Mouse (Mus musculus) CH12.LX (cell line): ENCODE data around the gene Gm17490. TPM values are rescaled to one million over a fixed set of nuclear protein-coding genes. Genes with fewer than 3 reads are reported as not detected.

ENCODE experiments used
- DNase-seq: peaks from one replicate; pipeline ENCODE4 v3.0.0-alpha.2; 2013; ENCODE audit errors: extremely low read depth
- H3K27ac ChIP-seq: 2 replicates; pipeline ENCODE4 v1.5.1; 2012; ENCODE audit warnings: low read depth, mild to moderate bottlenecking, control low read depth, moderate library complexity; ENCODE audit not compliant: insufficient read depth
- H3K27me3 ChIP-seq: replicated peaks from 2 replicates; pipeline ENCODE3; 2012; ENCODE audit warnings: inconsistent platforms
- H3K36me3 ChIP-seq, 2 experiments: replicated peaks in 1 of 2; 2 replicates each; pipeline versions ENCODE3 to v1.6.1; 2012; ENCODE audit warnings: inconsistent platforms in 1 of 2, low read length in 1 of 2, mild to moderate bottlenecking in 1 of 2, mixed read lengths in 1 of 2, moderate library complexity in 1 of 2; ENCODE audit not compliant: control insufficient read depth in 1 of 2, insufficient read depth in 1 of 2
- H3K4me1 ChIP-seq, 2 experiments: 2 replicates each; pipeline ENCODE4 v1.6.1; 2012; ENCODE audit warnings: inconsistent platforms in 1 of 2, moderate library complexity in 1 of 2; ENCODE audit not compliant: insufficient read depth in 2 of 2, control insufficient read depth in 1 of 2
- H3K4me2 ChIP-seq: 2 replicates; pipeline ENCODE4 v1.6.1; 2012; ENCODE audit warnings: low read depth, mild to moderate bottlenecking, control low read depth; ENCODE audit not compliant: poor library complexity, insufficient read depth, severe bottlenecking
- H3K4me3 ChIP-seq, 3 experiments: fragments of 150-350 bp in 1 of 3; sonication (generic) in 1 of 3; replicated peaks in 1 of 3; 2 replicates each; pipeline versions ENCODE3 to v1.5.1; 2011 to 2012; ENCODE audit warnings: low read depth in 2 of 3, low read length in 2 of 3, mild to moderate bottlenecking in 2 of 3, moderate library complexity in 2 of 3, control low read depth in 1 of 3, improper control_type of control experiment in 1 of 3, inconsistent platforms in 1 of 3, mixed read lengths in 1 of 3; ENCODE audit not compliant: poor library complexity in 1 of 3
- H3K79me2 ChIP-seq: replicated peaks from 2 replicates; pipeline ENCODE4 v1.6.1; 2012; ENCODE audit warnings: mild to moderate bottlenecking, moderate library complexity; ENCODE audit not compliant: control insufficient read depth, poor library complexity, insufficient read depth, severe bottlenecking; ENCODE audit errors: extremely low read depth
- H3K9ac ChIP-seq: 2 replicates; pipeline ENCODE4 v1.6.1; 2012; ENCODE audit warnings: low read depth, mild to moderate bottlenecking, control low read depth, moderate library complexity; ENCODE audit not compliant: insufficient read depth
- H3K9me3 ChIP-seq: replicated peaks from 2 replicates; pipeline ENCODE3; 2012; ENCODE audit warnings: low read length, inconsistent platforms, mixed read lengths
- BHLHE40 ChIP-seq: IDR thresholded peaks from 2 replicates; pipeline ENCODE4 v1.6.1; 2011; ENCODE audit warnings: mild to moderate bottlenecking, low read depth, low read length, improper control_type of control experiment
- CHD1 ChIP-seq: IDR thresholded peaks from 2 replicates; pipeline ENCODE4 v1.6.1; 2012; ENCODE audit warnings: low read depth, low read length, improper control_type of control experiment, inconsistent platforms
- CHD2 ChIP-seq: IDR thresholded peaks from 2 replicates; pipeline ENCODE4 v1.6.1; 2011; ENCODE audit warnings: low read length, improper control_type of control experiment
- CTCF ChIP-seq, 2 experiments: IDR thresholded peaks in 1 of 2; conservative IDR thresholded peaks in 1 of 2; 2 replicates each; pipeline ENCODE4 v1.5.1; 2011 to 2012; ENCODE audit warnings: low read depth in 2 of 2, low read length in 2 of 2, improper control_type of control experiment in 1 of 2, inconsistent platforms in 1 of 2, mild to moderate bottlenecking in 1 of 2, moderate library complexity in 1 of 2
- E2F4 ChIP-seq: IDR thresholded peaks from 2 replicates; pipeline ENCODE4 v1.6.1; 2011; ENCODE audit warnings: low read depth, low read length, improper control_type of control experiment; ENCODE audit not compliant: insufficient replicate concordance
- EP300 ChIP-seq: IDR thresholded peaks from 2 replicates; pipeline ENCODE4 v1.6.1; 2011; ENCODE audit warnings: low read length, improper control_type of control experiment
- GABPA ChIP-seq: IDR thresholded peaks from 2 replicates; pipeline ENCODE4 v1.6.1; 2012; ENCODE audit warnings: low read depth, low read length, improper control_type of control experiment, inconsistent platforms; ENCODE audit not compliant: insufficient replicate concordance
- HCFC1 ChIP-seq: IDR thresholded peaks from 2 replicates; pipeline ENCODE4 v1.6.1; 2012; ENCODE audit warnings: low read depth, mild to moderate bottlenecking, inconsistent platforms, low read length, improper control_type of control experiment
- IRF4 ChIP-seq: IDR thresholded peaks from 2 replicates; pipeline ENCODE4 v1.6.1; 2014; ENCODE audit warnings: low read depth, mild to moderate bottlenecking, inconsistent platforms, low read length, improper control_type of control experiment
- JUN ChIP-seq: IDR thresholded peaks from 2 replicates; pipeline ENCODE4 v1.6.1; 2011; ENCODE audit warnings: low read depth, mild to moderate bottlenecking, low read length, improper control_type of control experiment, moderate library complexity; ENCODE audit not compliant: insufficient read depth
- JUND ChIP-seq: conservative IDR thresholded peaks from 2 replicates; pipeline ENCODE4 v1.6.1; 2011; ENCODE audit warnings: low read depth, low read length, improper control_type of control experiment
- KAT2A ChIP-seq: IDR thresholded peaks from 2 replicates; pipeline ENCODE4 v1.6.1; 2012; ENCODE audit warnings: low read length, improper control_type of control experiment, inconsistent platforms; ENCODE audit not compliant: insufficient replicate concordance
- MAFK ChIP-seq: IDR thresholded peaks from 2 replicates; pipeline ENCODE4 v1.6.1; 2011; ENCODE audit warnings: low read length, improper control_type of control experiment; ENCODE audit not compliant: insufficient replicate concordance
- MAX ChIP-seq: IDR thresholded peaks from 2 replicates; pipeline ENCODE4 v1.6.1; 2011; ENCODE audit warnings: low read length, improper control_type of control experiment
- MAZ ChIP-seq: IDR thresholded peaks from 2 replicates; pipeline ENCODE4 v1.6.1; 2012; ENCODE audit warnings: low read depth, mild to moderate bottlenecking, inconsistent platforms, low read length, improper control_type of control experiment, moderate library complexity
- MEF2A ChIP-seq: IDR thresholded peaks from 2 replicates; pipeline ENCODE4 v1.6.1; 2014; ENCODE audit warnings: low read depth, mild to moderate bottlenecking, inconsistent platforms, low read length, improper control_type of control experiment, borderline replicate concordance
- MXI1 ChIP-seq: IDR thresholded peaks from 2 replicates; pipeline ENCODE4 v1.6.1; 2011; ENCODE audit warnings: mild to moderate bottlenecking, low read depth, low read length, improper control_type of control experiment
- MYC ChIP-seq: IDR thresholded peaks from 2 replicates; pipeline ENCODE4 v1.6.1; 2011; ENCODE audit warnings: low read depth, mild to moderate bottlenecking, improper control_type of control experiment, low read length
- NELFE ChIP-seq: IDR thresholded peaks from 2 replicates; pipeline ENCODE4 v1.6.1; 2011; ENCODE audit warnings: low read depth, low read length, improper control_type of control experiment
- NRF1 ChIP-seq: IDR thresholded peaks from 2 replicates; pipeline ENCODE4 v1.6.1; 2014; ENCODE audit warnings: low read depth, mild to moderate bottlenecking, inconsistent platforms, low read length, improper control_type of control experiment, moderate library complexity
- PAX5 ChIP-seq: IDR thresholded peaks from 2 replicates; pipeline ENCODE4 v1.6.1; 2012; ENCODE audit warnings: low read length, inconsistent platforms, mixed read lengths
- POLR2A ChIP-seq: IDR thresholded peaks from 2 replicates; pipeline ENCODE4 v1.6.1; 2011; ENCODE audit warnings: low read depth, mild to moderate bottlenecking, improper control_type of control experiment, low read length
- POLR2AphosphoS2 ChIP-seq: IDR thresholded peaks from 2 replicates; pipeline ENCODE4 v1.6.1; 2011; ENCODE audit warnings: low read depth, low read length, improper control_type of control experiment
- RAD21 ChIP-seq: IDR thresholded peaks from 2 replicates; pipeline ENCODE4 v1.6.1; 2011; ENCODE audit warnings: low read depth, mild to moderate bottlenecking, low read length, improper control_type of control experiment, moderate library complexity
- SMC3 ChIP-seq: IDR thresholded peaks from 2 replicates; pipeline ENCODE4 v1.6.1; 2011; ENCODE audit warnings: low read depth, low read length, improper control_type of control experiment
- TBP ChIP-seq: conservative IDR thresholded peaks from 2 replicates; pipeline ENCODE4 v1.6.1; 2011; ENCODE audit warnings: low read depth, low read length, improper control_type of control experiment
- TCF12 ChIP-seq: IDR thresholded peaks from 2 replicates; pipeline ENCODE4 v1.6.1; 2014; ENCODE audit warnings: low read depth, mild to moderate bottlenecking, inconsistent platforms, low read length, improper control_type of control experiment
- UBTF ChIP-seq: IDR thresholded peaks from 2 replicates; pipeline ENCODE4 v1.6.1; 2012; ENCODE audit warnings: low read depth, mild to moderate bottlenecking, inconsistent platforms, low read length, improper control_type of control experiment, moderate library complexity
- USF1 ChIP-seq: IDR thresholded peaks from 2 replicates; pipeline ENCODE4 v1.6.1; 2014; ENCODE audit warnings: low read depth, mild to moderate bottlenecking, inconsistent platforms, low read length, improper control_type of control experiment
- USF2 ChIP-seq: conservative IDR thresholded peaks from 2 replicates; pipeline ENCODE4 v1.6.1; 2011; ENCODE audit warnings: low read depth, low read length, improper control_type of control experiment
- ZC3H11A ChIP-seq: IDR thresholded peaks from 2 replicates; pipeline ENCODE4 v1.6.1; 2012; ENCODE audit warnings: low read depth, mild to moderate bottlenecking, inconsistent platforms, low read length, improper control_type of control experiment
- ZMIZ1 ChIP-seq: IDR thresholded peaks from 2 replicates; pipeline ENCODE4 v1.6.1; 2012; ENCODE audit warnings: low read depth, mild to moderate bottlenecking, inconsistent platforms, low read length, improper control_type of control experiment
- ZNF384 ChIP-seq: IDR thresholded peaks from 2 replicates; pipeline ENCODE4 v1.6.1; 2012; ENCODE audit warnings: low read depth, low read length, improper control_type of control experiment, inconsistent platforms
- dilution Hi-C: fragments of 300-500 bp; cut with MboI; formaldehyde crosslinking; loops from 2 replicates; pipeline ENCODE4 v1.14.3; 2020; ENCODE audit warnings: low sequenced_read_pairs; ENCODE audit not compliant: extremely low pct_unique_long_range_greater_than_20kb, extremely low pct_ligation_motif_present
- in situ Hi-C: fragments of 300-500 bp; cut with MboI; formaldehyde crosslinking; loops from 3 replicates; pipeline ENCODE4 v1.14.3; 2019; ENCODE audit warnings: low sequenced_read_pairs, low pct_ligation_motif_present, low pct_unique_long_range_greater_than_20kb, mixed read lengths
- polyA plus RNA-seq: library from polyadenylated mRNA; unstranded; fragments of >175 nt; gene quantifications from 2 replicates; pipeline ENCODE4 v1.2.1, GENCODE M21; 2012; ENCODE audit warnings: low read depth; ENCODE audit not compliant: insufficient read length
- total RNA-seq, 2 experiments: library from RNA; depleted of rRNA; stranded (reverse); fragments of 300-350 nt in 1 of 2; fragments of >200 nt in 1 of 2; gene quantifications; 2 replicates each; pipeline ENCODE4 v1.2.3; 2012 to 2014

The Gm17490 gene
- total and polyA plus RNA-seq, 3 experiments = not detected

DNA sequence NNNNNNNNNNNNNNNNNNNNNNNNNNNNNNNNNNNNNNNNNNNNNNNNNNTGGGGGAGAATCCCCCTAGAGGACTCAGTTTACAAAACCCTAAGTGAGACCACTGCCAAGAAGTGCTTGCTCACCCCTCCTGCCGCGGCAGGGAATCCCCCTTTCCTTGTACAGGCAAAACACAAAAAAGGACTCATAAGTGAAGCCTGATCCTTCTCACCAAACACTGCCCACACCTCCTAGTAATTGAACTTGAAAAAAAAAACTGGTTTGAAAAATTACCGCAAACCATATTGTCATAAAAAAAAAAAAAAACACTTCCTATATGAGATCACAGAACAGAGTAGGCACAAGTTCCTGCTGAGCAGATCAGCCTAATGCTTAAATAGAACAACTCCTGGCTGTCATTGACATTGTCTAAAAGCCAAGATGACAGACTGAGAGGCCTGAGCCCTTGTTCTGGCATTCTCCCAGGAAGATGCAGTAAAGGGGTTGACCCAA is 16.4 kb upstream of the Gm17490 start, which contains the start of gene Il2ra (continued):
- TF ChIP-seq NELFE (no peak), ZC3H11A (no peak), MEF2A (no peak), ZMIZ1 (no peak), KAT2A (no peak), EP300 (peak; percentile 48; the same call in 1 of the 2 replicates), POLR2A (peak; percentile 42; the same call in 1 of the 2 replicates), POLR2AphosphoS2 (no peak), CTCF (conservative IDR thresholded peaks at IDR 0.05 in 1 of 2, IDR thresholded peaks at IDR 0.05 in 1 of 2; ENCODE audit: low read depth in 2 of 2, low read length in 2 of 2) (no peak), MAX (no peak), JUND (peak; percentile 55; the same call in 1 of the 2 replicates), USF1 (no peak), PAX5 (no peak), TCF12 (peak; percentile 22; the same call in 1 of the 2 replicates), JUN (peak; percentile 47; the same call in 1 of the 2 replicates), MXI1 (no peak), UBTF (no peak), CHD1 (no peak), TBP (0 out of 2 replicates have a peak, but pooled peaks have one; percentile 43), CHD2 (no peak)

DNA sequence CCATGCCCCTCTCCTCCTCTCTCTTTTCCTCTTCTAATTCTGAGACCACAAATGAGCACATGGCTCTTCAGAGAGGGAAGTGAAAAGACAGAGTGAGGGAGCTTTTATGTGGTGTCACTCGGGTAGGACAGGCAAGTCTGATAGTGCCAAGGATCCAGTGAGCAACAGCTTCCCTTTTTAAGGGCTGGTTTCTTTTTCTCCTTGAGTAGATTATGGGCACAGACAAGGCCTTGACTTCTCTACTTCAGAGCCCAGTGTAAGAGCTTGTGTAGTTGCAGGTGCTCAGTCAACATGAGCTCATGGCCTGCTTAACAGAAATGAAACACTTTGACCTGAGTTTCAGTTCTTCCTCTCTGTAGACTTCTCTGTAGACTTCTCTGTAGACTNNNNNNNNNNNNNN is 11.1 kb upstream of the Gm17490 start:
- Histone ChIP-seq H3K36me3 (no peaks in the 10 kb centered on the region), H3K9ac (peak overlapping the region; percentile 85), H3K27ac (peak overlapping the region; percentile 97), H3K4me2 (peak overlapping the region; percentile 91), H3K27me3 (no peaks in the 10 kb centered on the region), H3K4me1 (peaks cover 29 to 48% of the 10 kb centered on the region in 2 experiments), H3K4me3 (no peak overlapping the region), H3K79me2 (no peaks in the 10 kb centered on the region), H3K9me3 (peaks cover 6% of the 10 kb centered on the region)
- in situ Hi-C loops = no loop called here
- peak; percentile 93 for DNase-seq
- dilution Hi-C loops = no loop called here
- TF ChIP-seq MAZ (no peak), MAX (peak; percentile 91), POLR2AphosphoS2 (no peak), HCFC1 (peak; percentile 25; the same call in 1 of the 2 replicates), ZMIZ1 (no peak), TCF12 (peak; percentile 70), NELFE (no peak), MXI1 (no peak; the same call in 1 of the 2 replicates), ZC3H11A (no peak), E2F4 (no peak), TBP (peak; percentile 82), POLR2A (peak; percentile 42; the same call in 1 of the 2 replicates), CHD2 (no peak; the same call in 1 of the 2 replicates), NRF1 (no peak), SMC3 (no peak; the same call in 1 of the 2 replicates), USF1 (no peak), USF2 (no peak), JUND (peak; percentile 13; the same call in 1 of the 2 replicates), BHLHE40 (peak; percentile 65), MEF2A (peak; percentile 81; the same call in 1 of the 2 replicates), KAT2A (no peak), ZNF384 (0 out of 2 replicates have a peak, but pooled peaks have one; percentile 18), MYC (peak; percentile 98), MAFK (no peak), IRF4 (peak; percentile 87), CHD1 (no peak), PAX5 (no peak), CTCF (conservative IDR thresholded peaks at IDR 0.05 in 1 of 2, IDR thresholded peaks at IDR 0.05 in 1 of 2; ENCODE audit: low read depth in 2 of 2, low read length in 2 of 2) (no peak), GABPA (no peak), JUN (peak; percentile 39), RAD21 (no peak)
